9 mouse cellular contexts compared by ENCODE assay signal in genomic region chr12:75918914-75919313, GRCm38 (mm10).
DNase-seq lines count a peak whose midpoint lies in the region; ATAC-seq lines count a peak whose summit lies in the region.
"Had no signal": no experiment of that assay in that cellular context is flagged by ENCODE, and none has a peak within 500 bp of the region (broad histone marks: within the 10 kb centered on the region; RNA-seq: fewer than 3 reads in every experiment).

No protein-coding gene starts in this region.

- no peak overlapping the region for H3K4me3 ChIP-seq in forebrain, embryonic 16.5 days (replicated peaks; ENCODE audit: low read length)
- no peak overlapping the region for H3K4me3 ChIP-seq in forebrain, embryonic 11.5 days (ENCODE audit: low read depth, low read length)
- H3K4me3 ChIP-seq in midbrain, embryonic 11.5 days (ENCODE audit: low read depth, low read length): no peak overlapping the region
- H3K4me3 ChIP-seq in midbrain, embryonic 15.5 days: no peak overlapping the region
- H3K4me3 ChIP-seq: neural tube, embryonic 13.5 days had no signal

- no peaks in the 10 kb centered on the region for H3K4me1 ChIP-seq in forebrain, embryonic 16.5 days (replicated peaks; ENCODE audit: control insufficient read depth, insufficient read depth, low read length)
- H3K4me1 ChIP-seq in forebrain, embryonic 11.5 days (replicated peaks; ENCODE audit: control insufficient read depth, insufficient read depth, low read length): no peaks in the 10 kb centered on the region
- H3K4me1 ChIP-seq in midbrain, embryonic 11.5 days (ENCODE audit: control insufficient read depth, insufficient read depth, low read length): no peaks in the 10 kb centered on the region
- H3K4me1 ChIP-seq in midbrain, embryonic 15.5 days: no peaks in the 10 kb centered on the region
- H3K4me1 ChIP-seq: neural tube, embryonic 13.5 days had no signal

- WGBS in forebrain, embryonic 16.5 days: 64% methylated on average over 6 of the region's 6 CpGs
- 61% methylated on average over 6 of the region's 6 CpGs for whole genome bisulfite sequencing in forebrain, embryonic 11.5 days
- 68% methylated on average over 6 of the region's 6 CpGs for WGBS in midbrain, embryonic 11.5 days
- WGBS in midbrain, embryonic 15.5 days: 65% methylated on average over 6 of the region's 6 CpGs

- no peaks in the 10 kb centered on the region for H3K27me3 ChIP-seq in forebrain, embryonic 16.5 days (replicated peaks; ENCODE audit: control insufficient read depth, insufficient read depth, low read length)
- H3K27me3 ChIP-seq in forebrain, embryonic 11.5 days (ENCODE audit: control insufficient read depth, insufficient read depth, low read length): no peaks in the 10 kb centered on the region
- H3K27me3 ChIP-seq in midbrain, embryonic 11.5 days (ENCODE audit: control insufficient read depth, insufficient read depth, low read length): no peaks in the 10 kb centered on the region
- H3K27me3 ChIP-seq in midbrain, embryonic 15.5 days (replicated peaks): no peaks in the 10 kb centered on the region
- H3K27me3 ChIP-seq: neural tube, embryonic 13.5 days had no signal

- DNase-seq in forebrain, embryonic 11.5 days (ENCODE audit: low spot score): no peak
- DNase-seq in midbrain, embryonic 11.5 days (ENCODE audit: low spot score, missing footprints): peak; percentile 85
- peak; percentile 19 for DNase-seq in embryo, embryonic 9.5 days (ENCODE audit: extremely low spot score)
- peak; percentile 28 to 35 for DNase-seq in left cerebral cortex, adult 8-10 months (ENCODE audit: low spot score in 2 of 2)
- DNase-seq in skeletal muscle tissue, adult 2 months (ENCODE audit: low read depth, low spot score): peak; percentile 3
- no peak for DNase-seq in urinary bladder, postnatal 25 days (ENCODE audit: low spot score)

- peak; percentile 62 for ATAC-seq in forebrain, embryonic 16.5 days
- no peak; the same call in 1 of the 2 replicates for ATAC-seq in forebrain, embryonic 11.5 days (replicated peaks; ENCODE audit: low FRiP score)
- no peak for ATAC-seq in midbrain, embryonic 11.5 days (ENCODE audit: low FRiP score)
- no peak for ATAC-seq in midbrain, embryonic 15.5 days (replicated peaks)

- no peak overlapping the region for H3K9ac ChIP-seq in forebrain, embryonic 16.5 days (replicated peaks; ENCODE audit: low read depth, low read length)
- H3K9ac ChIP-seq in forebrain, embryonic 11.5 days (ENCODE audit: low read length): no peak overlapping the region
- H3K9ac ChIP-seq in midbrain, embryonic 11.5 days (ENCODE audit: low read length): no peak overlapping the region
- H3K9ac ChIP-seq in midbrain, embryonic 15.5 days: no peak overlapping the region
- H3K9ac ChIP-seq: neural tube, embryonic 13.5 days had no signal

- no peaks in the 10 kb centered on the region for H3K9me3 ChIP-seq in forebrain, embryonic 16.5 days (ENCODE audit: control insufficient read depth, low read length)
- H3K9me3 ChIP-seq in forebrain, embryonic 11.5 days (ENCODE audit: control insufficient read depth, low read length): no peaks in the 10 kb centered on the region
- no peaks in the 10 kb centered on the region for H3K9me3 ChIP-seq in midbrain, embryonic 11.5 days (ENCODE audit: control insufficient read depth, low read length)
- H3K9me3 ChIP-seq in midbrain, embryonic 15.5 days: no peaks in the 10 kb centered on the region
- H3K9me3 ChIP-seq: neural tube, embryonic 13.5 days had no signal

- peaks cover 13% of the 10 kb centered on the region for H3K36me3 ChIP-seq in forebrain, embryonic 16.5 days (ENCODE audit: control insufficient read depth, insufficient read depth)
- peaks cover 8% of the 10 kb centered on the region; the same call in 1 of the 2 replicates for H3K36me3 ChIP-seq in forebrain, embryonic 11.5 days (ENCODE audit: control insufficient read depth, insufficient read depth, low read length)
- peaks cover 4% of the 10 kb centered on the region; the same call in 1 of the 2 replicates for H3K36me3 ChIP-seq in midbrain, embryonic 11.5 days (ENCODE audit: control insufficient read depth, insufficient read depth, low read length)
- no peaks in the 10 kb centered on the region; the same call in 1 of the 2 replicates for H3K36me3 ChIP-seq in midbrain, embryonic 15.5 days (replicated peaks)

- no peak overlapping the region for H3K4me2 ChIP-seq in forebrain, embryonic 16.5 days (ENCODE audit: low read length)
- no peak overlapping the region for H3K4me2 ChIP-seq in forebrain, embryonic 11.5 days (ENCODE audit: low read depth, low read length, severe bottlenecking)
- H3K4me2 ChIP-seq in midbrain, embryonic 11.5 days: no peak overlapping the region
- H3K4me2 ChIP-seq in midbrain, embryonic 15.5 days: no peak overlapping the region
- H3K4me2 ChIP-seq: neural tube, embryonic 13.5 days had no signal

- H3K27ac ChIP-seq in forebrain, embryonic 16.5 days (ENCODE audit: low read length): no peak overlapping the region
- no peak overlapping the region for H3K27ac ChIP-seq in forebrain, embryonic 11.5 days (ENCODE audit: low read depth, low read length)
- H3K27ac ChIP-seq in midbrain, embryonic 11.5 days (ENCODE audit: low read depth, low read length): no peak overlapping the region
- no peak overlapping the region for H3K27ac ChIP-seq in midbrain, embryonic 15.5 days
- H3K27ac ChIP-seq: neural tube, embryonic 13.5 days had no signal

Comparison
In these comparisons a context has a peak if more than half of its experiments do, and no peak if none do; other contexts are left out.
1. DNase-seq: peak in midbrain, embryonic 11.5 days (single experiment), embryo, embryonic 9.5 days (single experiment), left cerebral cortex, adult 8-10 months (2 of 2) and skeletal muscle tissue, adult 2 months (single experiment); none in forebrain, embryonic 11.5 days (single experiment) and urinary bladder, postnatal 25 days (single experiment).